Mouse (Mus musculus): ENCODE data around the gene Grin2b. TPM values are rescaled to one million over a fixed set of nuclear protein-coding genes. Genes with fewer than 3 reads are reported as not detected.
"Not testable (repeated sequence)": the region's sequence is repeated elsewhere in the genome, so short reads cannot be mapped to it uniquely, and the experiment has no call there.

Gene Grin2b
- polyA plus RNA-seq, 1 experiment from 2014 or later: 0.97 TPM

DNA sequence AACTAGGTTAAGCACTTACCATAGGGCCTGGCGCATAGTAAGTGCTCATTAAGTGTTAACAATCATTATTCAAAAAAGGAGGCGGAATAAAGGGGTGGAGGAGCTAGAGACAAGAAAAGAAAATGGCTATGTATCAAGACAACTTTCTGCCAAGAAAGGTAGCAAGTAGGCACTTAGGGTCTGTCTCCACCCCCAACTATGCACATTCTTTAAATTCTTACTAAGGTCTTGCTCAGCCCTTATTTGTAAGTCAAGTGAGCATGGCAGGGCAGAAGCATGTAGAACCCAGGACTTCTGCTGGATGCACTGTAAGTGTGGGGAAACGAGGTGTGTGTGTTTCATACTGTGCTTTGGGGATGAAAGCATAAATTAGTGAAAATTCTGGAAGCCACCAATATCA, 329.6 kb downstream of the Grin2b start:
- no peak overlapping the region for H3K9ac ChIP-seq (replicated peaks)
- no peak for ATAC-seq (ENCODE audit: insufficient number of reproducible peaks, insufficient read depth, low FRiP score, low TSS enrichment, low read depth)
- no peak overlapping the region for H3K27ac ChIP-seq
- no peak overlapping the region for H3K4me3 ChIP-seq (replicated peaks)
- H3K27me3 ChIP-seq: no peaks in the 10 kb centered on the region
- no peaks in the 10 kb centered on the region for H3K4me1 ChIP-seq (replicated peaks)
- H3K9me3 ChIP-seq: no peaks in the 10 kb centered on the region
- H3K4me2 ChIP-seq: no peak overlapping the region
- WGBS: 80% methylated on average over 3 of the region's 3 CpGs
- H3K36me3 ChIP-seq: no peaks in the 10 kb centered on the region

DNA sequence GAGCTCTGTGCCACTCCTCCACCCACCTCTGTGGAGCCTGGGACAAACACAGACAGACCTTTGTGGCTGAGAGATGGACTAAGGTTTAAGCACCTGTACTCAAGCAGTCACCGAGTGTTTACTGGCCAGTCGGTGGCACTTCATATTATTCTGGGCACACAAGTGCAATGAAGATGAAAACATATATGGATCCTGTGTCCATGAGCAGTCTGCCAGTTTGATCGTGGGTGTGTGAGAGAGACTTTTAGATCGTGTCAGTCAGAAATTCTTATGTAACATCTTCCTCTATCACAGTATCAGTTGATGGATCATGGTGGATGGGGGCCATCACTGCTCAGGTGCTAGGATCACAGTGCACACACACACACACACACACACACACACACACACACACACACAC, 337.0 kb downstream of the Grin2b start:
- H3K4me2 ChIP-seq: no peak overlapping the region
- H3K9me3 ChIP-seq: no peaks in the 10 kb centered on the region
- H3K4me1 ChIP-seq (replicated peaks): no peaks in the 10 kb centered on the region
- no peaks in the 10 kb centered on the region for H3K27me3 ChIP-seq
- H3K4me3 ChIP-seq (replicated peaks): no peak overlapping the region
- no peak overlapping the region for H3K9ac ChIP-seq (replicated peaks)
- 89% methylated on average over 4 of the region's 4 CpGs for WGBS
- ATAC-seq (ENCODE audit: insufficient number of reproducible peaks, insufficient read depth, low FRiP score, low TSS enrichment, low read depth): no peak
- no peak overlapping the region for H3K27ac ChIP-seq
- H3K36me3 ChIP-seq: no peaks in the 10 kb centered on the region

DNA sequence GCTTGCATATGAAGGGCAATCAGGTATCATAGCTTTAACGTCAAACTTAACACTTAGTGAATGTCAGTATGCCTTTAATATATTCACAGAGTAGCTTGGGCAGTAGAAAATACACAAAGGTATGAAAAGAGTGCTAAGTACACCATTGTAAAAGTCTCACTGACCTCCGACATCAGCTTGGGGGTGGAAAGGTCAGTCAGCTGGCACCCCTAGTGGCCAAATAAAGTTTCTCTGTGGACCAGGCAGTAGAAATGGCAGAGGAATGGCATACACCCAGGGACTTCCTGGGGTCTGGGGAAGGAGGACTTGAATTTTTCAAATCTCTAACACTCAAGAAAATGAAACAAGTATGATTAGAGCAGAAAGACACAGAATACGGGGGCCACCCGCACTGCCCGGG, 339.8 kb downstream of the Grin2b start:
- no peak overlapping the region for H3K9ac ChIP-seq (replicated peaks)
- no peak for ATAC-seq (ENCODE audit: insufficient number of reproducible peaks, insufficient read depth, low FRiP score, low TSS enrichment, low read depth)
- H3K4me1 ChIP-seq (replicated peaks): 0 out of 2 replicates have a peak, but pooled peaks cover 4% of the 10 kb centered on the region
- H3K27ac ChIP-seq: no peak overlapping the region
- H3K9me3 ChIP-seq: no peaks in the 10 kb centered on the region
- no peaks in the 10 kb centered on the region for H3K36me3 ChIP-seq
- H3K27me3 ChIP-seq: no peaks in the 10 kb centered on the region
- WGBS: 73% methylated on average over 5 of the region's 5 CpGs
- H3K4me2 ChIP-seq: no peak overlapping the region
- no peak overlapping the region for H3K4me3 ChIP-seq (replicated peaks)

DNA sequence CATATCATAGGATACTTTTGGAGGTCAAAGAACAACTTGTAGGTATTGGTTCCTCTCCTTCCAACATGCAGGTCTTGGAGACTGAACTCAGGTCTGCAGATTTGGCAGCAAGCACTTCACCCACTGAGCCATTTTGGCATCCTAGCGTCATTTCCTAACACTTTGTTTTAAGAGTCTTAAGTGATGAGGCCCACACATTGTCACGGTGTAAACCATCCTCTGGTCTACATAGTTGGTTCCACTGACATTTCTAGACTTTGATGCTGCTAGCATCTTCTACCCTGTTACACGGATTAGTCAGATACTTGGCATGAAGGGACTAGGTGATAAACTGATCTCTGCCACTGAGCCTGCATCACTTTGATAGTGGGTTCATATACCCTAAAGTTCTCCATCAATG, 341.3 kb downstream of the Grin2b start:
- 81% methylated on average over 3 of the region's 3 CpGs for WGBS
- H3K36me3 ChIP-seq: no peaks in the 10 kb centered on the region
- H3K9ac ChIP-seq (replicated peaks): no peak overlapping the region
- no peak overlapping the region for H3K4me2 ChIP-seq
- 0 out of 2 replicates have a peak, but pooled peaks cover 4% of the 10 kb centered on the region for H3K4me1 ChIP-seq (replicated peaks)
- H3K4me3 ChIP-seq (replicated peaks): no peak overlapping the region
- no peak for ATAC-seq (ENCODE audit: insufficient number of reproducible peaks, insufficient read depth, low FRiP score, low TSS enrichment, low read depth)
- H3K27ac ChIP-seq: no peak overlapping the region
- H3K27me3 ChIP-seq: no peaks in the 10 kb centered on the region
- no peaks in the 10 kb centered on the region for H3K9me3 ChIP-seq

DNA sequence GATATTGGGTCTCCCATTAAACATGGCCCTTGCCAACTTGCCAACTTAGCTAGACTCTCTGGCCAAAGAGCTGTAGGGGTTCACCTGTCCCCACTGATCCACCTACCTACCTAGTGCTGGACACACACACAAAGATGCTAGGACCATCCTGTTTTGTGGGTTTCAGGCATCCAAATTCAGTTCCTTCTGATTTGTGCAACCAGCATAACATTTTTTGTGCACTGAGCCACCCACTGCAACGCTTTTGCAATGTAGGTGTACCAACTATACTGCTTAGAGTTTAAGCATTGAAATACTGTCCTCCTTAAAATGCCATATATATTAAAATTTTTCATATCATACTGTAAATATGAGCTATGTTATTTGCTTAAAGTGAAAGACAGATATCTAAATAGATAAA, 342.3 kb downstream of the Grin2b start:
- H3K9ac ChIP-seq (replicated peaks): no peak overlapping the region
- no peaks in the 10 kb centered on the region for H3K36me3 ChIP-seq
- 86% methylated on average over 1 of the region's 1 CpGs for WGBS
- H3K4me3 ChIP-seq (replicated peaks): no peak overlapping the region
- H3K4me2 ChIP-seq: no peak overlapping the region
- H3K4me1 ChIP-seq (replicated peaks): 0 out of 2 replicates have a peak, but pooled peaks cover 4% of the 10 kb centered on the region
- no peaks in the 10 kb centered on the region for H3K27me3 ChIP-seq
- ATAC-seq (ENCODE audit: insufficient number of reproducible peaks, insufficient read depth, low FRiP score, low TSS enrichment, low read depth): no peak
- no peak overlapping the region for H3K27ac ChIP-seq
- no peaks in the 10 kb centered on the region for H3K9me3 ChIP-seq

DNA sequence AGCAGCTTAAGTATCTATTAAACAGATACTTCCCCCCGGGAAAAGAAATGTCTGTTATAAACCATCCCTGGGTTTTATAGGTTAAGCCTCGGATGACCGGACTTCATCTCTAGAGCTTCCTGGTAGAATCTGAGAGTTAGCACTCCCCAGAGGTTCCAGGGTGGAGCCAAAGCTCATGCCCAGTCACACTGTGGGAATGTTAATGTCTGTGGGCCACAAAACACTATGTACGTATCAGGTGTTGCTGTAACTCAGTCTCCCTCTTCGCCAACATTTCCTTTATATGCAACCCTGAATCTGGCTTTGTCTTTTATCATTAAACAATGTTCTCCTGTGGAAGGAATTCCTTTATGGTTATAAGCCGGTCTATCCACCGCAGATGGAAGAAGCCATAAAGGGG, 343.9 kb downstream of the Grin2b start:
- WGBS: 68% methylated on average over 7 of the region's 7 CpGs
- no peak overlapping the region for H3K9ac ChIP-seq (replicated peaks)
- H3K27ac ChIP-seq: no peak overlapping the region
- H3K4me3 ChIP-seq (replicated peaks): no peak overlapping the region
- no peaks in the 10 kb centered on the region for H3K27me3 ChIP-seq
- H3K4me1 ChIP-seq (replicated peaks): 0 out of 2 replicates have a peak, but pooled peaks cover 4% of the 10 kb centered on the region
- H3K4me2 ChIP-seq: no peak overlapping the region
- ATAC-seq (ENCODE audit: insufficient number of reproducible peaks, insufficient read depth, low FRiP score, low TSS enrichment, low read depth): no peak
- no peaks in the 10 kb centered on the region for H3K9me3 ChIP-seq
- H3K36me3 ChIP-seq: no peaks in the 10 kb centered on the region

DNA sequence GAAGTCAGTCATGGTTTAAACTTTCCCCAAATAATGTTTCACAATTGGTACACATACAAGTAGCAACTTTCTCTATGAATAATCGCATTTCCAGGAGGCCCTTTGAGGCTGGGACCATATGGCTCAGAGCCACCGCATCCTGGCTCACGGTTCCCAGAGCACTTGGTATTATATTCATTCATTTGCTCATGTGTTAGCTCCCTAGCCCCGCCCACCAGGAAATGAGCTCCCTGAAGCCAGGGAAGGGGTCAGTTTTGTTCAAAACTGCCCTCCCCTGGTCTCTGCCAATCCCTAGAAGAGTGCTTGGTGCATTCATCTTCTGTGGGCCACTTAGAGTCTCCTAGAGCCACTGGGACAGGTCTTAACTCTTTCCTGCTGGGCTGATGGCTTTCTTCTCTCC, 344.3 kb downstream of the Grin2b start:
- ATAC-seq (ENCODE audit: insufficient number of reproducible peaks, insufficient read depth, low FRiP score, low TSS enrichment, low read depth): no peak
- 51% methylated on average over 4 of the region's 4 CpGs for WGBS
- no peak overlapping the region for H3K27ac ChIP-seq

DNA sequence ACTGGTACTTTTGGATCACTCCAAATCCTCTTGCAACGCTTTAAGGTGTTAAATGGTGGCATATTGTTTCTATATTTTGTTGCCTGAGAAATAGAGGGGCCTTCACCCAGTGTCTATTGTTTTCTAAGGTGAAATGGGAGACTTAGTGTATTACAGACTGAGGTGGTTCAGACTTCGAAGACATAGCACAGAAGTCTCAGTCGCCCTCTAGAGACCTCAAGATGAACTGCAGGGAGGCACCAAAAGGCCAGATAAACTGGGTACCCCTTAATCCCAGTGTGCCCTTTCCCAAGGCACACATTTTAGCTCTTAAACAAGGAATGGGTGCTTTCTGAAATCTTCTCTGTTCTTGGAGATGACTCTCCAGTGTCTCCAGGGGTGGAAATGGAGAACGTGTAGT, 345.4 kb downstream of the Grin2b start:
- Histone ChIP-seq H3K27me3 (no peaks in the 10 kb centered on the region), H3K36me3 (no peaks in the 10 kb centered on the region), H3K4me2 (no peak overlapping the region), H3K9ac (replicated peaks) (no peak overlapping the region), H3K27ac (no peak overlapping the region), H3K4me1 (replicated peaks) (0 out of 2 replicates have a peak, but pooled peaks cover 4% of the 10 kb centered on the region), H3K4me3 (replicated peaks) (no peak overlapping the region), H3K9me3 (no peaks in the 10 kb centered on the region)
- WGBS: 20% methylated on average over 4 of the region's 4 CpGs
- no peak for ATAC-seq (ENCODE audit: insufficient number of reproducible peaks, insufficient read depth, low FRiP score, low TSS enrichment, low read depth)

More for the DNA sequence above, 344.3 kb downstream of the Grin2b start:
- Histone ChIP-seq H3K4me2 (no peak overlapping the region), H3K36me3 (no peaks in the 10 kb centered on the region), H3K27me3 (no peaks in the 10 kb centered on the region), H3K9ac (replicated peaks) (no peak overlapping the region), H3K4me1 (replicated peaks) (0 out of 2 replicates have a peak, but pooled peaks cover 4% of the 10 kb centered on the region), H3K9me3 (no peaks in the 10 kb centered on the region), H3K4me3 (replicated peaks) (no peak overlapping the region)

DNA sequence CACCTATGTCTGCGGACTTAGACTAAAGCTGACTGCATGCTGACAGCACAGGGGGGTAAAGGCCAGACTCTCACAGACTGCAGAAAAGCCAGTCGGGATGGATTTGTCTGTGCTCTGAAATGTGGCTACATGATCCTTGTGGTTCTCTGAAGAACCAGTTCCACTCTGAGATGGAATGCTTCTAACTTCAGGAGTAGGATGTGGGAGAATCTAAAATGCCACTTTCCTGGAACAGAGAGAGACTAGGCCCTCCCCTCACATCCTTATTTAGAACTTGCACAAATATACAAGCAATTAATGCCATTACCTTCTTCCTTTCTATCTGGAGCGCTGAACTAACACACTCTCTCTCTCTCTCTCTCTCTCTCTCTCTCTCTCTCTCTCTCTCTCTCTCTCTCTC, 346.0 kb downstream of the Grin2b start:
- Histone ChIP-seq H3K4me3 (replicated peaks) (no peak overlapping the region), H3K36me3 (no peaks in the 10 kb centered on the region), H3K27me3 (no peaks in the 10 kb centered on the region), H3K27ac (no peak overlapping the region), H3K4me2 (no peak overlapping the region), H3K9me3 (no peaks in the 10 kb centered on the region), H3K4me1 (replicated peaks) (0 out of 2 replicates have a peak, but pooled peaks cover 4% of the 10 kb centered on the region), H3K9ac (replicated peaks) (no peak overlapping the region)
- no peak for ATAC-seq (ENCODE audit: insufficient number of reproducible peaks, insufficient read depth, low FRiP score, low TSS enrichment, low read depth)
- WGBS: 80% methylated on average over 3 of the region's 3 CpGs

DNA sequence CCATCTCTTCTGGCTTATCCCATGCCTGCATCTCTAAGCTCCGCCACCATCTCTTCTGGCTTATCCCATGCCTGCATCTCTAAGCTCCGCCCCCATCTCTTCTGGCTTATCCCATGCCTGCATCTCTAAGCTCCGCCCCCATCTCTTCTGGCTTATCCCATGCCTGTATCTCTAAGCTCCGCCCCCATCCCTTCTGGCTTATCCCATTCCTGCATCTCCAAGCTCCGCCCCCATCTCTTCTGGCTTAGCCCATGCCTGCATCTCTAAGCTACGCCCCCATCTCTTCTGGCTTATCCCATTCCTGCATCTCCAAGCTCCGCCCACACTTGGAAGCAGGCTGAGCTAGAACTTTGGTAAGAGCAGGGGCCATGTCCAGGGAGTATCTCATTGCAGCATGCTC, 346.5 kb downstream of the Grin2b start:
- H3K9ac ChIP-seq (replicated peaks); ATAC-seq (ENCODE audit: insufficient number of reproducible peaks, insufficient read depth, low FRiP score, low TSS enrichment, low read depth); H3K36me3 ChIP-seq; H3K9me3 ChIP-seq; H3K27me3 ChIP-seq; H3K27ac ChIP-seq; H3K4me2 ChIP-seq; H3K4me1 ChIP-seq (replicated peaks); H3K4me3 ChIP-seq (replicated peaks): not testable (repeated sequence)
- WGBS: 94% methylated on average over 7 of the region's 7 CpGs

DNA sequence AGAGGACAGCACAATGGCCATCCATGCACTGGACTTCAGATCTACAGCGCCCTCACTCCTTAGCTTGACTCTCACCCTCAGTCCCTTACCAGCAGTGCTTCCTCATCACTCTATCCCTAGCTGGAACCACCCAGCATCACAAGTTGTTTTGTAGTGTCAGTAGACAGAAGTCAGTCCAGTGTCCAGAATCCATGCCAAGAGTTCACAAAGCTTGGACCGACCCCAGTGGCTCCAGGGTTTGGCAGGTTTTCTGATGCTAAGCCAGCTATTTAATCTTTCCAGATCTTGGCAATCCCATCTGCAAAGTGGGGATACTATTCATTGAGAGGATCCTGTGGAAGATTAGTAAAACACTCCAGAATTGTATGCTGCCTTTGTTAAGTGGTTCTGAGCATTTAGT, 355.9 kb downstream of the Grin2b start:
- Histone ChIP-seq H3K4me1 (replicated peaks) (no peaks in the 10 kb centered on the region), H3K27ac (no peak overlapping the region), H3K4me2 (no peak overlapping the region), H3K9ac (replicated peaks) (no peak overlapping the region), H3K4me3 (replicated peaks) (no peak overlapping the region), H3K9me3 (no peaks in the 10 kb centered on the region), H3K36me3 (no peaks in the 10 kb centered on the region), H3K27me3 (no peaks in the 10 kb centered on the region)
- WGBS: 90% methylated on average over 2 of the region's 2 CpGs
- ATAC-seq (ENCODE audit: insufficient number of reproducible peaks, insufficient read depth, low FRiP score, low TSS enrichment, low read depth): no peak

DNA sequence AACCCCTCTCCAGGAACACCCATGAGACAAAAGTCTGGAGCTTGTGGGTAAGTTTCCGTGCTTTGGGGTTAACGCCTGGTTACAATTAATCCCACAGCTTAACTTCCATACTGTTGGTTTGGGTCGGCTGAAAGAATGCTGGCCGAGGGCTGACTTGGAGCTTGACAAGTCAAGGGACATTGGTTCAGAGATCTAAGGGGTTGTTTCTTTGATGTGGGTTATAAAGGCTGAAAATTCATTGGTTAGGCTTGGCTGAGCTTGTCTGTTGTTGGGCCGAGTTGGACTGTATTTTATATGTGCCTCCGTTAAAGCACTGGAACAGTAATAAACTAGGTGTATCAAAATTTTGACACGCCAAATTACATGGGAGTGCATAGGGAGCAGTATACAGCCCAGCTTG, 359.6 kb downstream of the Grin2b start:
- WGBS: 39% methylated on average over 7 of the region's 7 CpGs
- no peak overlapping the region for H3K4me2 ChIP-seq
- no peaks in the 10 kb centered on the region for H3K9me3 ChIP-seq
- no peak overlapping the region for H3K4me3 ChIP-seq (replicated peaks)
- no peak overlapping the region for H3K9ac ChIP-seq (replicated peaks)
- no peaks in the 10 kb centered on the region for H3K27me3 ChIP-seq
- H3K27ac ChIP-seq: no peak overlapping the region
- no peak for ATAC-seq (ENCODE audit: insufficient number of reproducible peaks, insufficient read depth, low FRiP score, low TSS enrichment, low read depth)
- no peaks in the 10 kb centered on the region for H3K4me1 ChIP-seq (replicated peaks)
- no peaks in the 10 kb centered on the region for H3K36me3 ChIP-seq
